Mouse (Mus musculus) bone marrow, adult 2 months (tissue): ENCODE measurements around the gene Zfp296. TPM values are rescaled to one million over a fixed set of nuclear protein-coding genes. Genes with fewer than 3 reads are reported as not detected.
A peak's percentile ranks its signal among the peaks of the same experiment; 100 is the strongest.

Experiments
- H3K27ac ChIP-seq: fragments of 200-500 bp; 2 replicates; pipeline ENCODE4 v1.5.1; 2012; ENCODE audit warnings: low read depth, mild to moderate bottlenecking, control low read depth, inconsistent platforms, low read length; ENCODE audit not compliant: control insufficient read depth, poor library complexity, insufficient read depth
- H3K4me1 ChIP-seq: fragments of 200-500 bp; 2 replicates; pipeline ENCODE4 v1.6.1; 2011; ENCODE audit warnings: low read length; ENCODE audit not compliant: control insufficient read depth, insufficient read depth
- H3K4me3 ChIP-seq: fragments of 200-500 bp; replicated peaks from 2 replicates; pipeline ENCODE3; 2011; ENCODE audit warnings: mild to moderate bottlenecking, low read depth, low read length, control low read depth; ENCODE audit not compliant: control insufficient read depth
- CTCF ChIP-seq: fragments of 200-500 bp; IDR thresholded peaks from 2 replicates; pipeline ENCODE4 v1.5.1; 2011; ENCODE audit warnings: low read length, control low read depth; ENCODE audit not compliant: control insufficient read depth, insufficient read depth
- POLR2A ChIP-seq: fragments of 200-500 bp; IDR thresholded peaks from 2 replicates; pipeline ENCODE4 v1.6.1; 2011; ENCODE audit warnings: low read depth, mild to moderate bottlenecking, control low read depth, low read length, borderline replicate concordance; ENCODE audit not compliant: control insufficient read depth
- WGBS: fragments of 180-500 bp; shearing (Covaris S2); methylation state at CpG from one replicate; pipeline ENCODE4 v1.1.7; 2018; 5-methylcytosine and 5-hydroxymethylcytosine counted together
- polyA plus RNA-seq: library from polyadenylated mRNA; stranded (reverse); fragments of >200 nt; gene quantifications from 2 replicates; pipeline ENCODE4 v1.2.4, GENCODE M21; 2011; ENCODE audit warnings: low replicate concordance; ENCODE audit not compliant: missing spikeins, insufficient read depth, insufficient read length

Gene Zfp296
- polyA plus RNA-seq = 2.8 and 3.0 TPM in 2 replicates

- Histone ChIP-seq H3K4me3 (peak within 1 kb of the TSS; percentile 64), H3K4me1 (peaks cover 2% of the 10 kb centered on the region), H3K27ac (peak within 1 kb of the TSS; percentile 70)
- under 1% methylated on average over 56 of the region's 56 CpGs for WGBS
- no peak for TF ChIP-seq CTCF
- TF ChIP-seq POLR2A = 0 out of 2 replicates have a peak, but pooled peaks have one; percentile 12
Observed at GRCm38 (mm10) chr7:19577141-19577852, at the start of gene Zfp296, which contains the start of gene Gemin7. TSS of gene Zfp296 (plus strand) at chr7:19577287. TSS of gene Gemin7 (minus strand) at chr7:19577595.

GRCm38 (mm10) chr7:19531077-19531476 is 46.0 kb upstream of the Zfp296 start:
- Histone ChIP-seq H3K4me1 (no peaks in the 10 kb centered on the region), H3K27ac (no peak overlapping the region), H3K4me3 (no peak overlapping the region)
- WGBS = 83% methylated on average over 10 of the region's 10 CpGs
- TF ChIP-seq CTCF = no peak
- no peak for TF ChIP-seq POLR2A

GRCm38 (mm10) chr7:19532240-19532639 is 44.8 kb upstream of the Zfp296 start:
- Histone ChIP-seq H3K4me3 (no peak overlapping the region), H3K4me1 (no peaks in the 10 kb centered on the region), H3K27ac (no peak overlapping the region)
- TF ChIP-seq CTCF (no peak), POLR2A (no peak)
- 90% methylated on average over 14 of the region's 14 CpGs for WGBS

GRCm38 (mm10) chr7:19534676-19535075 is 42.4 kb upstream of the Zfp296 start:
- no peak overlapping the region for H3K27ac ChIP-seq
- TF ChIP-seq POLR2A (no peak), CTCF (no peak)
- no peaks in the 10 kb centered on the region for H3K4me1 ChIP-seq
- no peak overlapping the region for H3K4me3 ChIP-seq
- 97% methylated on average over 10 of the region's 10 CpGs for WGBS

GRCm38 (mm10) chr7:19540771-19541566 is 36.1 kb upstream of the Zfp296 start:
- H3K4me3 ChIP-seq = no peak overlapping the region
- no peaks in the 10 kb centered on the region for H3K4me1 ChIP-seq
- TF ChIP-seq POLR2A (no peak), CTCF (no peak)
- WGBS = 77% methylated on average over 2 of the region's 2 CpGs
- no peak overlapping the region for H3K27ac ChIP-seq

- TF ChIP-seq POLR2A (no peak), CTCF (no peak)
- Histone ChIP-seq H3K4me3 (no peak overlapping the region), H3K4me1 (no peaks in the 10 kb centered on the region), H3K27ac (no peak overlapping the region)
- WGBS = 90% methylated on average over 7 of the region's 7 CpGs
Observed at GRCm38 (mm10) chr7:19541681-19542154, 35.4 kb upstream of the Zfp296 start.

GRCm38 (mm10) chr7:19542155-19542691 is 34.9 kb upstream of the Zfp296 start:
- no peak for TF ChIP-seq CTCF
- no peak for TF ChIP-seq POLR2A
- no peak overlapping the region for H3K4me3 ChIP-seq
- 66% methylated on average over 8 of the region's 8 CpGs for WGBS

GRCm38 (mm10) chr7:19543584-19543983 is 33.5 kb upstream of the Zfp296 start:
- peak; percentile 68 for TF ChIP-seq CTCF
- TF ChIP-seq POLR2A = no peak
- no peaks in the 10 kb centered on the region for H3K4me1 ChIP-seq
- no peak overlapping the region for H3K27ac ChIP-seq
- H3K4me3 ChIP-seq = no peak overlapping the region
- 21% methylated on average over 6 of the region's 6 CpGs for WGBS

More at GRCm38 (mm10) chr7:19542155-19542691, 34.9 kb upstream of the Zfp296 start:
- no peak overlapping the region for H3K27ac ChIP-seq
- H3K4me1 ChIP-seq = no peaks in the 10 kb centered on the region
